Mouse (Mus musculus): ENCODE measurements around the gene Ssr3.

DNA sequence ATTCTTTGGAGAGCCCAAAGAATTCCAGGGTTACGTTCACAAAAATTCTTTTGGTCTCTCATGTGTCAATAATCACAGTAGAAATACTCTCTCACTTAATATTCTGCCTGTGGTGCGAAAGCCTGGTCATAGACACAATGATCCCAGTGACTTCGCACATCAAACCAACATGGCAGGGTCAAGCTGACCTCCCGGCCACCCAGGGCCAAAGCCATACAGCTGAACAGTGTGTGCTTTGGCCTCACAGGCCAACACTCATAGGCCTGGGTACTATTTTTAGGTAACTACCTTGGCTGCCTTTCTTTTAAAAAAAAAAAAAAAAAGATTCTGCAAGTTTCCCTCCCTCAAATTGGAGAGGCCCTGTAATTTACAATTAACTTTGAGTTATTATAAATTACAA is 11.3 kb downstream of the Ssr3 start:
- no peak for TF ChIP-seq CTCF (IDR thresholded peaks at IDR 0.05; ENCODE audit: extremely low read depth, insufficient read length, insufficient replicate concordance, low read depth, low read length)
- TF ChIP-seq POLR2A (IDR thresholded peaks at IDR 0.05; ENCODE audit: low read depth, low read length): no peak

All from small intestine, adult 2 months (tissue).